Mouse (Mus musculus): ENCODE measurements at regions not wholly inside any gene's neighbourhood (a gene's known extent, or its start where the extent isn't known, plus 50 kb on each side); places are given as distances from the start of the nearest gene placed in this dataset.

GRCm38 (mm10) chr15:97507656-97508306 lies 197.8 kb downstream of the Rpap3 start:
- Histone ChIP-seq H3K27me3 (ENCODE audit: control insufficient read depth, insufficient read depth, low read length, poor library complexity, severe bottlenecking) (no peaks in the 10 kb centered on the region), H3K9me3 (replicated peaks; ENCODE audit: control insufficient read depth, insufficient read depth, low read length, poor library complexity, severe bottlenecking) (peaks cover 9% of the 10 kb centered on the region), H3K27ac (ENCODE audit: insufficient read depth, low read length) (no peak overlapping the region), H3K4me1 (ENCODE audit: control insufficient read depth, insufficient read depth, low read length) (no peaks in the 10 kb centered on the region), H3K4me3 (ENCODE audit: low read depth, low read length) (no peak overlapping the region), H3K9ac (ENCODE audit: low read depth, poor library complexity, severe bottlenecking) (no peak overlapping the region), H3K36me3 (ENCODE audit: control insufficient read depth, insufficient read depth, low read length, poor library complexity, severe bottlenecking) (no peaks in the 10 kb centered on the region)
- TF ChIP-seq CTCF (IDR thresholded peaks at IDR 0.05; ENCODE audit: low read depth, low read length) (no peak), POLR2A (IDR thresholded peaks at IDR 0.05; ENCODE audit: insufficient read depth, low read length) (no peak), EP300 (IDR thresholded peaks at IDR 0.05; ENCODE audit: insufficient read depth, low read depth, low read length) (no peak)

- Histone ChIP-seq H3K9me3 (replicated peaks; ENCODE audit: control insufficient read depth, insufficient read depth, low read length, poor library complexity, severe bottlenecking) (peaks cover 9% of the 10 kb centered on the region), H3K27me3 (ENCODE audit: control insufficient read depth, insufficient read depth, low read length, poor library complexity, severe bottlenecking) (no peaks in the 10 kb centered on the region), H3K4me1 (ENCODE audit: control insufficient read depth, insufficient read depth, low read length) (no peaks in the 10 kb centered on the region), H3K36me3 (ENCODE audit: control insufficient read depth, insufficient read depth, low read length, poor library complexity, severe bottlenecking) (no peaks in the 10 kb centered on the region), H3K9ac (ENCODE audit: low read depth, poor library complexity, severe bottlenecking) (no peak overlapping the region), H3K4me3 (ENCODE audit: low read depth, low read length) (no peak overlapping the region), H3K27ac (ENCODE audit: insufficient read depth, low read length) (no peak overlapping the region)
- no peak for TF ChIP-seq EP300 (IDR thresholded peaks at IDR 0.05; ENCODE audit: insufficient read depth, low read depth, low read length)
- TF ChIP-seq CTCF (IDR thresholded peaks at IDR 0.05; ENCODE audit: low read depth, low read length), result no peak
- TF ChIP-seq POLR2A (IDR thresholded peaks at IDR 0.05; ENCODE audit: insufficient read depth, low read length), result no peak
These were observed 198.4 kb downstream of the Rpap3 start for GRCm38 (mm10) chr15:97507176-97507575.

GRCm38 (mm10) chr15:97505715-97506114 lies 199.9 kb downstream of the Rpap3 start:
- TF ChIP-seq POLR2A (IDR thresholded peaks at IDR 0.05; ENCODE audit: insufficient read depth, low read length), result no peak
- TF ChIP-seq CTCF (IDR thresholded peaks at IDR 0.05; ENCODE audit: low read depth, low read length), result no peak
- no peak for TF ChIP-seq EP300 (IDR thresholded peaks at IDR 0.05; ENCODE audit: insufficient read depth, low read depth, low read length)
- H3K27ac ChIP-seq (ENCODE audit: insufficient read depth, low read length), result no peak overlapping the region
- no peaks in the 10 kb centered on the region for H3K36me3 ChIP-seq (ENCODE audit: control insufficient read depth, insufficient read depth, low read length, poor library complexity, severe bottlenecking)
- peaks cover 9% of the 10 kb centered on the region for H3K9me3 ChIP-seq (replicated peaks; ENCODE audit: control insufficient read depth, insufficient read depth, low read length, poor library complexity, severe bottlenecking)
- H3K27me3 ChIP-seq (ENCODE audit: control insufficient read depth, insufficient read depth, low read length, poor library complexity, severe bottlenecking), result no peaks in the 10 kb centered on the region
- no peak overlapping the region for H3K4me3 ChIP-seq (ENCODE audit: low read depth, low read length)
- H3K9ac ChIP-seq (ENCODE audit: low read depth, poor library complexity, severe bottlenecking), result no peak overlapping the region
- no peaks in the 10 kb centered on the region for H3K4me1 ChIP-seq (ENCODE audit: control insufficient read depth, insufficient read depth, low read length)

GRCm38 (mm10) chr15:97504325-97504724 lies 201.3 kb downstream of the Rpap3 start:
- H3K4me1 ChIP-seq (ENCODE audit: control insufficient read depth, insufficient read depth, low read length), result no peaks in the 10 kb centered on the region
- H3K36me3 ChIP-seq (ENCODE audit: control insufficient read depth, insufficient read depth, low read length, poor library complexity, severe bottlenecking), result no peaks in the 10 kb centered on the region
- H3K4me3 ChIP-seq (ENCODE audit: low read depth, low read length), result no peak overlapping the region
- no peak overlapping the region for H3K9ac ChIP-seq (ENCODE audit: low read depth, poor library complexity, severe bottlenecking)
- H3K27ac ChIP-seq (ENCODE audit: insufficient read depth, low read length), result no peak overlapping the region
- H3K9me3 ChIP-seq (replicated peaks; ENCODE audit: control insufficient read depth, insufficient read depth, low read length, poor library complexity, severe bottlenecking), result peaks cover 2% of the 10 kb centered on the region
- no peaks in the 10 kb centered on the region for H3K27me3 ChIP-seq (ENCODE audit: control insufficient read depth, insufficient read depth, low read length, poor library complexity, severe bottlenecking)
- no peak for TF ChIP-seq CTCF (IDR thresholded peaks at IDR 0.05; ENCODE audit: low read depth, low read length)
- TF ChIP-seq POLR2A (IDR thresholded peaks at IDR 0.05; ENCODE audit: insufficient read depth, low read length), result no peak
- no peak for TF ChIP-seq EP300 (IDR thresholded peaks at IDR 0.05; ENCODE audit: insufficient read depth, low read depth, low read length)

GRCm38 (mm10) chr15:97502056-97502455 lies 203.6 kb downstream of the Rpap3 start:
- Histone ChIP-seq H3K9ac (ENCODE audit: low read depth, poor library complexity, severe bottlenecking) (no peak overlapping the region), H3K27ac (ENCODE audit: insufficient read depth, low read length) (no peak overlapping the region), H3K4me1 (ENCODE audit: control insufficient read depth, insufficient read depth, low read length) (no peaks in the 10 kb centered on the region), H3K9me3 (replicated peaks; ENCODE audit: control insufficient read depth, insufficient read depth, low read length, poor library complexity, severe bottlenecking) (peaks cover 2% of the 10 kb centered on the region), H3K4me3 (ENCODE audit: low read depth, low read length) (no peak overlapping the region), H3K36me3 (ENCODE audit: control insufficient read depth, insufficient read depth, low read length, poor library complexity, severe bottlenecking) (no peaks in the 10 kb centered on the region), H3K27me3 (ENCODE audit: control insufficient read depth, insufficient read depth, low read length, poor library complexity, severe bottlenecking) (no peaks in the 10 kb centered on the region)
- TF ChIP-seq CTCF (IDR thresholded peaks at IDR 0.05; ENCODE audit: low read depth, low read length) (no peak), EP300 (IDR thresholded peaks at IDR 0.05; ENCODE audit: insufficient read depth, low read depth, low read length) (no peak), POLR2A (IDR thresholded peaks at IDR 0.05; ENCODE audit: insufficient read depth, low read length) (no peak)

GRCm38 (mm10) chr15:97501420-97501819 lies 204.2 kb downstream of the Rpap3 start:
- Histone ChIP-seq H3K4me3 (ENCODE audit: low read depth, low read length) (no peak overlapping the region), H3K4me1 (ENCODE audit: control insufficient read depth, insufficient read depth, low read length) (no peaks in the 10 kb centered on the region), H3K9me3 (replicated peaks; ENCODE audit: control insufficient read depth, insufficient read depth, low read length, poor library complexity, severe bottlenecking) (peaks cover 2% of the 10 kb centered on the region), H3K27me3 (ENCODE audit: control insufficient read depth, insufficient read depth, low read length, poor library complexity, severe bottlenecking) (no peaks in the 10 kb centered on the region), H3K27ac (ENCODE audit: insufficient read depth, low read length) (no peak overlapping the region), H3K9ac (ENCODE audit: low read depth, poor library complexity, severe bottlenecking) (no peak overlapping the region), H3K36me3 (ENCODE audit: control insufficient read depth, insufficient read depth, low read length, poor library complexity, severe bottlenecking) (no peaks in the 10 kb centered on the region)
- no peak for TF ChIP-seq POLR2A (IDR thresholded peaks at IDR 0.05; ENCODE audit: insufficient read depth, low read length)
- TF ChIP-seq EP300 (IDR thresholded peaks at IDR 0.05; ENCODE audit: insufficient read depth, low read depth, low read length), result no peak
- no peak for TF ChIP-seq CTCF (IDR thresholded peaks at IDR 0.05; ENCODE audit: low read depth, low read length)

Measured in ES-Bruce4 (cell line).